22 mouse cellular contexts compared by ENCODE assay signal in the genomic region with DNA sequence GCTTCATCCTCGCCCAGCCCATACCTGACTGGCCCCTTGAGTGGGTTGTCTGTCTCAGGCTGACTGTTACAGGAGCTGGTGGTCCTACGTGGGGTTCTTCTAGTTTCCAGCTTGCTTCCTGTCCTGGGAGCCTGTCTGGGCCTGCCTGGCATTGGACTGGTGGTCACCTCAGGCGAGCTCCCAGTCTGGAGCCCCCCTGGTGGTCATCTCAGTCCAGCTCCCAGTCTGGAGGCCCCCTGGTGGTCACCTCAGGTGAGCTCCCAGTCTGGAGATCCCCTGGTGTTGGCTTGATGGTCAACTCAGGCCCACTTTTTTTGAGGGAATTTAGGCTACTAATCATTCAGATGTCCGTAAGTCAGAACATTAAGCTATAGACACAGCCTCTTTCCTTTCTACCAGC. TPM values are rescaled to one million over a fixed set of nuclear protein-coding genes. Genes with fewer than 3 reads are reported as not detected.
DNase-seq lines count a peak whose midpoint lies in the region; ATAC-seq and TF ChIP-seq lines count a peak whose summit lies in the region.
"Had no signal": no experiment of that assay in that cellular context is flagged by ENCODE, and none has a peak within 500 bp of the region (broad histone marks: within the 10 kb centered on the region; RNA-seq: fewer than 3 reads in every experiment).

No protein-coding gene starts in this region.

- DNase-seq in layer of hippocampus, adult 2 months (ENCODE audit: low spot score in 2 of 2) = no peak
- no peak for DNase-seq in layer of hippocampus, adult 18-20 months (ENCODE audit: low spot score in 2 of 2)
- DNase-seq in midbrain, postnatal 0 days (ENCODE audit: low spot score) = no peak
- DNase-seq in Patski (ENCODE audit: low read depth, low spot score) = no peak
- no peak for DNase-seq in stomach, postnatal 0 days (ENCODE audit: low spot score)
- DNase-seq in B cell, adult 2 months = no peak
- DNase-seq: adrenal gland, postnatal 25 days; cerebellum, adult 9-10 months; gastrocnemius, postnatal 14 days; heart, adult 2 months; heart, postnatal 14 days; kidney, adult 2 months; kidney, postnatal 25 days; layer of hippocampus, adult 9-11 months; lung, postnatal 10 days had no signal

- no peak overlapping the region for H3K27ac ChIP-seq in layer of hippocampus, adult 2 months
- H3K27ac ChIP-seq in midbrain, postnatal 0 days (ENCODE audit: low read depth, low read length) = no peak overlapping the region
- H3K27ac ChIP-seq in midbrain, embryonic 16.5 days (ENCODE audit: low read length) = no peak overlapping the region
- no peak overlapping the region for H3K27ac ChIP-seq in stomach, postnatal 0 days (replicated peaks)
- H3K27ac ChIP-seq: heart, adult 2 months; heart, embryonic 13.5 days; hindbrain, embryonic 12.5 days; limb, embryonic 13.5 days; liver, embryonic 15.5 days; midbrain, embryonic 13.5 days had no signal

- H3K4me1 ChIP-seq in midbrain, postnatal 0 days (ENCODE audit: insufficient read depth, low read length) = no peaks in the 10 kb centered on the region
- no peaks in the 10 kb centered on the region for H3K4me1 ChIP-seq in midbrain, embryonic 16.5 days (ENCODE audit: control insufficient read depth, insufficient read depth, low read length)
- H3K4me1 ChIP-seq in stomach, postnatal 0 days (replicated peaks; ENCODE audit: control insufficient read depth, insufficient read depth) = no peaks in the 10 kb centered on the region
- H3K4me1 ChIP-seq: heart, embryonic 13.5 days; hindbrain, embryonic 12.5 days; limb, embryonic 13.5 days; liver, embryonic 15.5 days; midbrain, embryonic 13.5 days had no signal

- no peak overlapping the region for H3K9ac ChIP-seq in midbrain, postnatal 0 days (replicated peaks; ENCODE audit: low read length, poor library complexity, severe bottlenecking)
- no peak overlapping the region for H3K9ac ChIP-seq in midbrain, embryonic 16.5 days (ENCODE audit: low read depth, low read length)
- no peak overlapping the region for H3K9ac ChIP-seq in stomach, postnatal 0 days (ENCODE audit: low read length)
- H3K9ac ChIP-seq: heart, embryonic 13.5 days; hindbrain, embryonic 12.5 days; limb, embryonic 13.5 days; liver, embryonic 15.5 days; midbrain, embryonic 13.5 days had no signal

- no peak overlapping the region for H3K4me2 ChIP-seq in midbrain, postnatal 0 days (ENCODE audit: low read depth, low read length, poor library complexity, severe bottlenecking)
- no peak overlapping the region for H3K4me2 ChIP-seq in midbrain, embryonic 16.5 days (ENCODE audit: low read length)
- no peak overlapping the region for H3K4me2 ChIP-seq in stomach, postnatal 0 days (replicated peaks; ENCODE audit: low read depth)
- H3K4me2 ChIP-seq: heart, embryonic 13.5 days; hindbrain, embryonic 12.5 days; limb, embryonic 13.5 days; liver, embryonic 15.5 days; midbrain, embryonic 13.5 days had no signal

- no peak for TF ChIP-seq EP300 in stomach, postnatal 0 days (optimal IDR thresholded peaks at IDR 0.05)

- no peaks in the 10 kb centered on the region for H3K9me3 ChIP-seq in midbrain, postnatal 0 days (ENCODE audit: low read length)
- no peaks in the 10 kb centered on the region for H3K9me3 ChIP-seq in midbrain, embryonic 16.5 days (replicated peaks; ENCODE audit: control insufficient read depth, low read length, poor library complexity, severe bottlenecking)
- no peaks in the 10 kb centered on the region for H3K9me3 ChIP-seq in stomach, postnatal 0 days (ENCODE audit: control insufficient read depth, low read length)
- H3K9me3 ChIP-seq: heart, embryonic 13.5 days; hindbrain, embryonic 12.5 days; limb, embryonic 13.5 days; liver, embryonic 15.5 days; midbrain, embryonic 13.5 days had no signal

- no peak for ATAC-seq in midbrain, postnatal 0 days (ENCODE audit: low FRiP score)
- ATAC-seq in midbrain, embryonic 16.5 days = no peak
- ATAC-seq in Patski = no peak
- ATAC-seq in stomach, postnatal 0 days (ENCODE audit: low FRiP score, low TSS enrichment) = no peak
- ATAC-seq: forebrain, embryonic 16.5 days had no signal

- H3K36me3 ChIP-seq in midbrain, postnatal 0 days (ENCODE audit: insufficient read depth, low read length) = no peaks in the 10 kb centered on the region
- H3K36me3 ChIP-seq in midbrain, embryonic 16.5 days (ENCODE audit: control insufficient read depth, insufficient read depth, low read length) = no peaks in the 10 kb centered on the region
- no peaks in the 10 kb centered on the region for H3K36me3 ChIP-seq in stomach, postnatal 0 days (ENCODE audit: control insufficient read depth, insufficient read depth, low read length)
- H3K36me3 ChIP-seq: heart, embryonic 13.5 days; hindbrain, embryonic 12.5 days; limb, embryonic 13.5 days; liver, embryonic 15.5 days; midbrain, embryonic 13.5 days had no signal

- H3K4me3 ChIP-seq in layer of hippocampus, adult 2 months = no peak overlapping the region
- no peak overlapping the region for H3K4me3 ChIP-seq in midbrain, postnatal 0 days (ENCODE audit: low read depth, low read length)
- H3K4me3 ChIP-seq in midbrain, embryonic 16.5 days (ENCODE audit: low read depth, low read length) = no peak overlapping the region
- H3K4me3 ChIP-seq in stomach, postnatal 0 days (ENCODE audit: low read depth, low read length) = no peak overlapping the region
- H3K4me3 ChIP-seq: heart, adult 2 months; heart, embryonic 13.5 days; hindbrain, embryonic 12.5 days; limb, embryonic 13.5 days; liver, embryonic 15.5 days; midbrain, embryonic 13.5 days had no signal

- no peaks in the 10 kb centered on the region for H3K27me3 ChIP-seq in midbrain, postnatal 0 days (ENCODE audit: insufficient read depth, low read length)
- no peaks in the 10 kb centered on the region for H3K27me3 ChIP-seq in midbrain, embryonic 16.5 days (ENCODE audit: control insufficient read depth, insufficient read depth, low read depth, low read length)
- peaks cover 4% of the 10 kb centered on the region for H3K27me3 ChIP-seq in Patski
- no peaks in the 10 kb centered on the region for H3K27me3 ChIP-seq in stomach, postnatal 0 days (ENCODE audit: control insufficient read depth, insufficient read depth, low read length)
- H3K27me3 ChIP-seq: heart, embryonic 13.5 days; hindbrain, embryonic 12.5 days; limb, embryonic 13.5 days; liver, embryonic 15.5 days; midbrain, embryonic 13.5 days had no signal

- TF ChIP-seq CTCF in layer of hippocampus, adult 2 months (conservative IDR thresholded peaks at IDR 0.05) = 0 out of 2 replicates have a peak, but pooled peaks have one; percentile 2
- 0 out of 2 replicates have a peak, but pooled peaks have one; percentile 11 for TF ChIP-seq CTCF in midbrain, postnatal 0 days (IDR thresholded peaks at IDR 0.05)
- peak; percentile 21 for TF ChIP-seq CTCF in Patski (IDR thresholded peaks at IDR 0.05)
- TF ChIP-seq CTCF in stomach, postnatal 0 days (IDR thresholded peaks at IDR 0.05; ENCODE audit: low read depth) = peak; percentile 44

- WGBS in midbrain, postnatal 0 days = 77% methylated on average over 4 of the region's 4 CpGs
- 80% methylated on average over 4 of the region's 4 CpGs for WGBS in midbrain, embryonic 16.5 days
- 80% methylated on average over 4 of the region's 4 CpGs for WGBS in stomach, postnatal 0 days

- POLR2A ChIA-PET in Patski (lab: Charles Lee) = no interaction called here

- in situ Hi-C loops in Patski (cut with MboI; ENCODE audit: low pct_unique_long_range_greater_than_20kb) = no loop called here

- CTCF ChIA-PET in Patski (lab: Charles Lee) = interaction anchor here (0.7 to 2.7 kb wide), 4 partner anchors 11 to 94 kb away, joined by 3 to 11 read pairs (median 6); no protein-coding TSS in a partner anchor

RNA-seq across cellular contexts. Expression of gene Cep44, which starts 29.8 kb away (rescaled TPM):
- 10 to 100 TPM; 26.7 to 27.2 TPM for total RNA-seq in layer of hippocampus, adult 2 months (2021)
- total RNA-seq in layer of hippocampus, adult 18-20 months (2021) = 10 to 100 TPM; 19.0 to 20.4 TPM
- 29.3 and 29.7 TPM in 2 replicates for total RNA-seq in midbrain, postnatal 0 days (2014; rRNA removed)
- 19.0 and 21.1 TPM in 2 replicates for polyA plus RNA-seq in midbrain, postnatal 0 days (2015; fragmentation: Nextera tagmentation; extraction: Ambion mirVana)
- polyA plus RNA-seq in midbrain, embryonic 16.5 days (2015; fragmentation: Nextera tagmentation; extraction: Ambion mirVana) = 21.7 and 23.1 TPM in 2 replicates
- 29.0 TPM for polyA plus RNA-seq in Patski (2021)
- 17.6 and 19.1 TPM in 2 replicates for polyA plus RNA-seq in stomach, postnatal 0 days (2015; fragmentation: Nextera tagmentation; extraction: Ambion mirVana)

RNA-seq across cellular contexts. Expression of gene Fbxo8, which starts 29.8 kb away (rescaled TPM):
- total RNA-seq in layer of hippocampus, adult 2 months (2021) = 10 to 100 TPM; 33.9 to 37.4 TPM
- 10 to 100 TPM; 25.6 to 31.4 TPM for total RNA-seq in layer of hippocampus, adult 18-20 months (2021)
- total RNA-seq in midbrain, postnatal 0 days (2014; rRNA removed) = 18.2 and 20.7 TPM in 2 replicates
- 36.2 and 39.6 TPM in 2 replicates for polyA plus RNA-seq in midbrain, postnatal 0 days (2015; fragmentation: Nextera tagmentation; extraction: Ambion mirVana)
- 39.4 and 41.3 TPM in 2 replicates for polyA plus RNA-seq in midbrain, embryonic 16.5 days (2015; fragmentation: Nextera tagmentation; extraction: Ambion mirVana)
- 45.3 TPM for polyA plus RNA-seq in Patski (2021)
- 38.9 and 39.7 TPM in 2 replicates for polyA plus RNA-seq in stomach, postnatal 0 days (2015; fragmentation: Nextera tagmentation; extraction: Ambion mirVana)
